Mouse (Mus musculus): ENCODE results near the gene Drc3.
"Not testable (repeated sequence)": the region's sequence is repeated elsewhere in the genome, so short reads cannot be mapped to it uniquely, and the experiment has no call there.

Gene Drc3

DNA sequence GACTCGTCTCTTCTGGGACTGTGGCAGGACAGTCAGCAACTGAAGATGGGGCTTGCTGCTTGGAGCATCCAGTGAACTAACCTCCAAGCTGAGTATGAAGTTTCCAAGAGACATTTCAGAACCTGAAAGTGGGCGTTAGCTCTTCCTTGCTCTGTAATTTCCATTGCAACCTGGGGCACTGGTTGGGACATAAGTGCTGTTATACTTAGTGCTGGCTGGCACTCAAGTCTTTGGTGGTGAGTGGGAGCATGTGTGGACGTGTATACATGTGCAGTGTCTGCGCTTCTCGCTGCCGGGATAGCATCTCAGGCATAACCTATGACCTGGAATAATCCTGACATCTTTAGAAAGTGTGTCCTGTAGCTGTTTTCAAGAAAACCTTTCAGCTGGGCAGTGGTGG, 38.2 kb downstream of the Drc3 start:
- no peak for DNase-seq (ENCODE audit: low spot score in 2 of 2)

DNA sequence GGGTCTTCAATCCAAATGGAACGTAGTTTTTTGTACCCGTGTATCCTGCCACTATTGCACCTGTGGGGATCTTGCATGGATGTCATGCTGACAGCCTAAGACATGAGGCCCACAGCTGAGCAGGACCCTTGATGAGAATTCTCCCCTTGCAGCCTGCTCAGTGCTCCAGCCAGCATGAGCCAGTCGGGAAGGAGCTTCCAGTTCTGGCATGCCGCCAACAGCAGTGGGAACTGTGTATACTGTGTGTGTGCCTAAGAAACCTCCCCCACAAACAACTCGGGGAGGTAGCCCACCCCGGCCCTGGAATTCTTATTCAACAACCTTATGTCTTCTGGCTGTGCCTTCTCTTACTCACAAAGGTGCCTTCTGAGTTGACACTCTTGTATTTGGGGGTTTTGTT, 43.4 kb downstream of the Drc3 start:
- DNase-seq (ENCODE audit: low spot score in 2 of 2): no peak

DNA sequence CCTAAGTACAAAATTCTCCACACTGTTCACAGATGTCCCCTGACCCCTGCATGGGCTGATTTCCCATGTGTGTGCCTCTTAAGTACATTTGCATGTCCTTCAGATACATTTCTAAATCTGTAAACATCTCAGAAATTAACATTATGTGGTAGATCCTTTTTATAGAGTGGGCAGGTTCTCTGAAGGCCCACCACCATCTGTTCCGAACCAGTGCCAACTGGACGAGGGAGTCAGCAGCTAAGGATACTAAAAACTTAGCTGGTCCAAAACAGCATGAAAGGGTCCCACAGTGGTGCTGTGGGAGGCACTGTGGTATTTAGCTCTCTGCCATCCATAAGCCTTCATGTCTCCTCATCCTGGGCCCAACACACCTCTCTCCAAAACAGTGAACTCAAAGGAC, 44.0 kb downstream of the Drc3 start:
- DNase-seq (ENCODE audit: low spot score in 2 of 2): no peak

DNA sequence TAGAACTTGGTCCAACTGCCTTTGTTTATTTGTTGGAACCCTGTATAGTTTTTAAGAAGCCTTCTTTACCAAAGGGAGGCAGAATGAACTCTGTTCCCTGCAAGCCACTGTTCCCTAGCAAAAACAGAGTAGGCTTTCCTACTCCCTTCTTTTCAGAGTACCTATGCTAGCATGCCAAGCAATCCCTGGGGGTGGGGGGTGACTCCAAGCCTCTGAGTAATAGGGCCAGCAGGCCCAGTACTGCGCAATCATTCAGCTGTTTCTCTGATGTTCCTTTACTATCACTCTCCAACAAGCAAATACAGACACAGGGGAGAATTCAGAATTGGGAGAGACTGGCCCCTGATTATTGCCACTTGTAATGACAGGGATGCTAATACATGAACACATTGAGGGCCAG, 53.5 kb downstream of the Drc3 start:
- DNase-seq (ENCODE audit: low spot score in 2 of 2): no peak

DNA sequence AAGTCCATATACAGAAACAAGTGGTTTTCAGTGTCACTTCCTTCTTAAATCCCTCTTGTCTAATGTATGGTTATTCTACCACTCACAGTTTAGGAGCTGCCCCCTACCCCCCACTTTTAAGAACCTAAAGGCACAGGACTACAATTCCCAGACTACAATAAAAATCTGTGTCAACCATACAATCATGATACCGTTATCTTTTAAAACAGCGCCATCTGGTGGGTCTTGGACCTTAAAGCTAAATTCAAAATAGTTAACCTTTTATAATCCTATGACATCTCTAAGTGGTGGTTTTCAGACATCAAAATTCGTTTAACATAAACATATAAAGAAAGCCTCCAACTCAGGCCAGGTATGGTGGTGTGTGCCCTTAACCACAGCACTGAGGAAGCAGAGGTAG, 59.0 kb downstream of the Drc3 start:
- DNase-seq (ENCODE audit: low spot score in 2 of 2): peak; percentile 22 to 64

DNA sequence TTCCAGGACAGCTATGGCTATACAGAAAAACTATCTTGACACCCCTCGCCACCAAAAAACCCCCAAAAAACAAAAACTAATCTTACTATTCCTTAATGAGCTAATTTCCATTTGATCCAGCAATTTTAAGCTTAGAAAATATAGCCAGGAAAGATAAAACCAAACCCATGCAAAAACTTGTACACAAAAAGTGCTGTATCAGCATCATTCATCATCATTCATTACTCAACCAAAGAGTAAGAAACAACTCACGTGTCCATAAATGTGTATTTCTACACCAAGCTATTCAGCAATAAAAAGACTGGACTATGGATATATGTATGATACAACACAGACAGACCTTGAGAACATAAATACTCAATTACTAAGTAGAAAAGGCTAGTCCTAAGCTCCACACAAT, 59.8 kb downstream of the Drc3 start:
- no peak for DNase-seq (ENCODE audit: low spot score in 2 of 2)

DNA sequence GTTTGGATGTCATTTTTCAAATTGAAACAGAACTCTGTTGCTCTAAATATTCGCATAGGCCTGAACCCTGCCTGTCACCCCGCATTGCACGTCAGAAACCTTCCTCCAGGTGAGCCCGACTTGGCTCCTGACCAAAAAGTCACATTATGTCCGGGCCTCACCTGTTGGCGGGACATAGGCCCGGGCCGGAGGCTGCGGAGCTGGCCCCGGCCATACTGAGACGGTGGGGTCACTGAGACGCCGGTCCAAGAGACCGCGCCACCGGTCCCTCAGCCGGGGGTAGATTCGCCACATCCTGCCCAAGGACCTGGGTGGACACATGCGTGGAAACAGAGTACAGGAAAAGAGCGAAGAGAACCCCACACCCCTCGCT, 63.4 kb downstream of the Drc3 start:
- no peak for DNase-seq (ENCODE audit: low spot score in 2 of 2)

DNA sequence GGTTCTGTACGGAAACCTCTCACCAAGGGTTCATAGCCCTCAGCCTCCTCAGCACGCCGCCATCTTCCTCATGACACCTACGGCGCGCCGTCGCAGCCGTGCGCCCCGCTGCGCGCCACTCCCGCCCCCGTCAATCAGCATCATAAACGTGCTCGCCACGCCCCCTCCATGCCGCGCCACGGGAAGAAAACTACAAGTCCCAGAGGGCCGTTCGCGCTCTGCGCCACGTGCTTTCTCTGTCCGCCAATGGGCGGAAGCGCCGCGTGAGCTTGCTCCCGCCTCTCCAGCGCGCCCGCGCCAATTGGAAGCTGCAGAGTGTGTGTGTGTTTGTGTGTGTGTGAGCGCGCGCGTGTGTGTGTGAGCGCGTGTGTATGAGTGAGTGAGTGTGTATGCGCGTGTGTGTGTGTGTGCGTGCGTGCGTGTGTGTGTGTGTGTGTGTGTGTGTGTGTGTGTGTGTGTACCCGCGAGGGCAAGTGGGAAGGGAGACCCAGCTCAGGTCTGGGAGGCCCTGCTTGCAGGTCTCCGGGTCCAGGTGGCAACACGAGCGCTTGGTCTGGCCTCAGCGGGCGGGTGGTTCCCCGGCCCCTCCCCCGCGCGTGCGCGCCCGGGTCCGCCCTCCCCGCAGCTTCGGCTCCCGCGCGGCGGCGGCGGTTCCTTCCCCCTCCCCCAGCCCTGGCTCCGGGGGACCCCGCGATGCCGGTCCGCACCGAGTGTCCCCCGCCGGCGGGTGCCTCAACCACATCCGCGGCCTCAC, 64.0 kb downstream of the Drc3 start, which contains the start of gene Gid4:
Gid4 (plus strand) TSS at position 183 of the 754 bp plus-strand sequence.
- DNase-seq (ENCODE audit: low spot score in 2 of 2): peak; percentile 98 to 99

DNA sequence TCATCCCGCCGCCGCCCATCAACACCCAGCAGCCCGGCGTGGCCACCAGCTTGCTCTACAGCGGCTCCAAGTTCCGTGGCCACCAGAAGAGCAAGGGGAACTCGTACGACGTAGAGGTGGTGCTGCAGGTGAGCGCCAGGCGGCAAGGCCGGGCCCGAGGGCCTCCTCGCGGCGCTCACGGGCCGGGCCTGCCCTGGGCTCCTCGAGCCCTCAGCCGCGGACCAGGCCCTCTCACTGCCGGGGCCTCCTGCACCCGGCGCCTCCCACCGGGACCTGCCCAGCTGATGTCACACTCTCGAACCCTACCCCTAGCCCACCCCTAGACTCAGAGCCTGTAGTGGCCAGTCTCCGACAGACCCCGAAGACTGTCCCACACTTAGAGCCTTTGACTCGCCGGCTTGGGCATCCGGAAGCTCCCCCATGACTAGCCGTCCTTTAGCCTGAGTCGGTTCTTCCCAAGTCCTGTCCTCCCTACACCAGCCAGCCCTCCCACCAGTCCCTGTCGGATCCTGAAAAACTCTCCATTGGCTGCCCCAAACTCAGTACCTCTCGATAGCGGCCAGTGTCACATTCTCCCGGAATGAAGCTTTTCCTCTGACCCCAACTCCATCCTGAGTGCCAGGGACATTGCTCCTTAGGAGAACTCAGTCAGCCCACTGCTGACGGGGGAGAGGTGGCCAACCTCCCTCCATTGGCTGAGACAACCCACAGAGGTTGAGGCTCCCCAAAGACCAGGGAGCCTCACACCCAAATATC, 64.8 kb downstream of the Drc3 start, which contains the start of gene Atpaf2:
Atpaf2 (minus strand) TSS at position 741 of the 756 bp plus-strand sequence.
- DNase-seq (ENCODE audit: low spot score in 2 of 2): no peak

DNA sequence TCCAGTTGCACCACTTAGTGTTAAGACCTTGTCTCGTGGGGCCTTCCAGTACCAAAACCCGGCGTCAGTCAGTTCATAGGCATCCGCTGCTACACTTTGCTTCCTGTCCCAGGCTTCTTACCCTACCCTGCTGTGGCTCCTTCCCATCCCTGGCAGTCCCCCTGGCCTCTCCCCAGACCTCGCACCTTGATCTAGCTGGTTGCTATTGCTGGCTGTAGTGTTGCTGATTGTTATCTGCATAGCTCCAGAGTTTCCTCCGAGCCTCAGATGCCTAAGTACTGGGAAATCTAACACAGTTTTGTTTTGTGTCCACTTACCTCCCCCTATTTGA, 65.3 kb downstream of the Drc3 start:
- DNase-seq (ENCODE audit: low spot score in 2 of 2): peak in 1 of 2 experiments; percentile 8

DNA sequence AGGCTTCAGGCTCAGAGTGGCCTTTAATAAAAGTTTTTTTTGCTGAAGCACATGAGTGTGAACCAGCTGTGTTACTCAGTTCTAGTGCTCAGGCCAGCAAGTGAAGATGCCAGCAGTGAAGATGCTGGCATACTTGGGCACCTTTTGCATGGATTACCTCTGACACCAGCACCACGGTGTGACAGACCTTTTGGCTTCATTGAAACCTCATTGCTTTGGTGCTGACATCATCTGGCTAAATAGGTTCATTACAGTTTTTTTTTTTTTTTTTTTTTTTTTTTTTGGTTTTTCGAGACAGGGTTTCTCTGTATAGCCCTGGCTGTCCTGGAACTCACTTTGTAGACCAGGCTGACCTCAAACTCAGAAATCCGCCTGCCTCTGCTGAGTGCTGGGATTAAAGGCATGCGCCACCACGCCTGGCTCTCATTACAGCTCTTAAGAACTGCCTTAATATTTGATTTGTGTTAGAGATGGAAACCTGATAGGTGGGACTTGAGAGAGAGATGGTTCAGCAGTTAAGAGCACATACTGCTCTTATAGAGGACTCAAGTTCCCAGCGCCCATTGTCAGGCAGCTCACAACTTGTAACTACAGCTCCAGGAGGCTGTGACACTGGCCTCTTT, 69.0 kb downstream of the Drc3 start:
- DNase-seq (ENCODE audit: low spot score in 2 of 2): peak in 1 of 2 experiments; percentile 6

DNA sequence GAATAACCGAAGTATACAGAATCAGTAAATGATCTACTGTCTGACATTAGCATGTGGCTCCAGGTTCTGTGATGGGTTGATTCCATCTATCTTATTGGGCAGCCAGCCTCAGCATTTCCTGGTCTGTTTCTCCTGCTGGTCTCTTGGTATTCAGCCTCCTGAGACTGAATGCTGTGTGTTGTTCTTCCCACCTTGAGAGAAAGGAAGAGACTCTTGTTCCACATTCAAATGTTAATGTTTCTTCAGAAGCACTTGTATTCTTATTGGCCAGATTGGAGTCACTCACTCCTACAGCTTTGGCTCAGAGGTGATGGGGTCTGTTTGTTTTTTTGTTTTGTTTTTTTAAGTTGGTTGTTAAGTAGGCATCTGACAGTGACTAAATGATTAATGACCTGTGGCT, 69.9 kb downstream of the Drc3 start:
- DNase-seq (ENCODE audit: low spot score in 2 of 2): no peak

DNA sequence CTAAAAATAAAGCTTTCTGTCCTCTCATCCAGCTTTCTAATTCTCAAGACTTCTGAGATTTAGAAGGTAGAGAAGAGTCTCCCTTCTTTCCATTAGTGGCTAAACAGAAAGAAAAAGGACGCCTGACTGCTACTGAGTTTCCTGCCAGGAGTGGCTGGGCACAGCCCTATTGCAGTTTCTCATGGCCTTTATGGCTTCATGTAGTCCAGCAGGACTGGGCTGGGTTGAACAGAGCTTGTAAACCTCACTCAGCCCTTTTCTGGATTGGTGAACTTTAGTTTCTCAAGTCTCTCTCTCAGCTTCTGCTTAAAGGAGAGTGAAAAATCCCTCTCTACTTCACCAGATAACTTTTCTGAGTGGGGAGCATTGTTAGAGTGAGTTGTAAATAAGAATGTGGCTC, 73.3 kb downstream of the Drc3 start:
- no peak for DNase-seq (ENCODE audit: low spot score in 2 of 2)

DNA sequence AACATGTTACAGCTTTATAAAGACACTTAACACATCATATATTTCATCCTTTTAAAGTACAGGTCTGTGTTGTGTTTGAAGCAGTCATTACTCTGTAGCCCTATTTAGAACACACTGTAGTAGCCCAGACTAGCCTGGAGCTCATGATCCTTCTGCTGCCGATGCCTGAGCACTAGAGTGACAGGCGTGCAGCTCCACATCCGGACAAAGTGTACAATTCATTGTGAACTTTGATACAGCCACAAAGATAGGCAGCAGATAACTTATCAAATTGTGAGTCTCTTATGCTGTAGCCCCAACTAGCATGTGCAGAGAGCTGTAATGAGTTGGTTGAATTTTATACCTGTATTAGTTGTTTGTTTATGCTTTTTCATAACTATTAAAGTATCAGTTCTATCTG, 74.5 kb downstream of the Drc3 start:
- DNase-seq (ENCODE audit: low spot score in 2 of 2): no peak

DNA sequence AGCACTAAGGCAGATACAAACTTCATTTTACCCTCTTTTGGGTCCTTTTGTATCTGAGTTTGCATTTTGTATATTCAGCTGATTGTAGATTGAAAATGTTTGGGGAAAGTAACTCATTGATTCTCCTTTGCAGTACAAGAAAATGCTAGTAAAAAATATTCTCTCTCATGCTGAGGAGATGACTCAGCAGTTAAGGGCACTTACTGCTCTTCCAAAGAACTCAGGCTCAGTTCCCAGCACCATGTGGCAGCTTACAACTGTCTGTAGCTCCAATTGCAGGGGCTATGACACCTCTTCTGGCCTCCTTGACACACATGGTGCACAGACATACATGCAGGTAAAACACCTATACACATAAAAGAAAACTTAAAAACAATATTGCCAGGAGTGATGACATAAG, 80.4 kb downstream of the Drc3 start:
- DNase-seq (ENCODE audit: low spot score in 2 of 2): no peak

DNA sequence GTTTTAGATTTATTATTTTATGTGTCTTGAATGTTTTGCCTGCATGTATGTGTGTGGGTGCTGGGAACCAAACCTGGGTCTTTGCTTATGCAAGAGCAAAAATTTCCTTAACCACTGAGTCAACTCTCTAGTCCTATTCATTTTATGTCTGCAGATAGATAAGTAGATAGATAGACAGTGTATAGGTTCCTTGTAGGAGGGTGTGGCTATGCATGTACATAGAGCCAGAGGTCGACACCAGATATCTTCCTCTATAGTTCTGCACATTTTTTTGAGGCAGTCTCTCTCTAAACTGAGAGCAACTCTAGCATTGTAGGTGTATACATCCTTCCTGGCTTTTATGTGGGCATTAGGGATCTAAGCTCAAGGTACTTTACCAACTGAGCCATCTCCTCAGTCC, 82.0 kb downstream of the Drc3 start:
- no peak for DNase-seq (ENCODE audit: low spot score in 2 of 2)

DNA sequence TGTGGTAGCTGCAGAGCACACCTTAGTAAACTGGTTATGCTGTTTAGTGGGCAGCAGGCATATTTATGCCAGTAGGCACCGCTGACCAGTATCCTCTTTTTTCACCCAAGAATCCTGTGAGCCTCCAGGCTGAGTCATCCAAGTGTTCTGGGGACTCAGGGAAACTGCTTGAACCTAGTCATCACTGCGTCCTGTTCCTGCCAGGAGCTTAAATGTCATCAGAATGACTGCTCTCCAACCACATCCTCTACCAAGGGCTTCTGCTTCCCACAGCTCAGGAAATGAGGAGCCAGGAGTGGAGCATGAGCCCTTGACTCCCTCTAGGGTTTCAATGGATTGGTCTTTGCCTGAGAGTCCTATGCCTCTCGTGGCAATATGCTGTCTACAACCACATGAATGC, 83.5 kb downstream of the Drc3 start:
- no peak for DNase-seq (ENCODE audit: low spot score in 2 of 2)

DNA sequence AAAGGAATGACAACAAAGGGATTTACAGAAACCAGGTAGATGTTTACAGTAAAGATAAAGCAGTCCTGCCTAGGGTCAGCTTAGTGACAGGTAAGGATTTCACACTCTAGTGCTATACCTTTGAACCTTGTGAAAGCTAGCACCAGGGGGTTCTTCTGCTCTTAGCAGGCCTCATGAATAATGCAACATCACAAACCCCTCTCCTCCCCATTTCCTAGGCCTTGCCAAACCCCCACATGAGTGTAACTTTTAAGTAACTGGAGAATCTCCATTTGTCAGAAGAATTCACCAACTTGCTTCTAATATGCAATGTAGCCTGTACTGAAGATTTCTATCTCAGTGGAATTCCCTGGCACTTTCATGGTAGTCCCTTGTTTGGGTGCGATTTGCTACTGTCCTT, 86.5 kb downstream of the Drc3 start:
- not testable (repeated sequence) for DNase-seq (ENCODE audit: low spot score in 2 of 2)

DNA sequence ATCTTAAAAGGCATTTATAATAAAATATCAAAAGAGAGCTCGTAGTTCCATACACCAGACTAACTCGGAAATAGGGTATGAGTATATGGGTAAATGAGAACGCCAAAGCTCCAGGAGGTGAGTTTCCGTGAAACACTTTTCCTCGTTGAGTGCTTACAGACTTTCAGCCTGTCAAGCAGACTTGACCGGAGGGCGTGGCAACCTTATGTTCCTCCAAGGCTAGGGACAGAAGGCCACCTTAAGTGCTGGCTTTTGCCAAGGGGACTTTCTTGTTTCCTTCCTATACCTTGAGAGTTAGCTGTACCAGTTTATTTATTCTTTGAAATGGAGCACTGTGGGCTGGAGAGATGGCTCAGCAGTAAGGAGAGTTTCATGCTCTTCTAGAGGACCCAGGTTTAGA, 87.0 kb downstream of the Drc3 start:
- no peak for DNase-seq (ENCODE audit: low spot score in 2 of 2)

DNA sequence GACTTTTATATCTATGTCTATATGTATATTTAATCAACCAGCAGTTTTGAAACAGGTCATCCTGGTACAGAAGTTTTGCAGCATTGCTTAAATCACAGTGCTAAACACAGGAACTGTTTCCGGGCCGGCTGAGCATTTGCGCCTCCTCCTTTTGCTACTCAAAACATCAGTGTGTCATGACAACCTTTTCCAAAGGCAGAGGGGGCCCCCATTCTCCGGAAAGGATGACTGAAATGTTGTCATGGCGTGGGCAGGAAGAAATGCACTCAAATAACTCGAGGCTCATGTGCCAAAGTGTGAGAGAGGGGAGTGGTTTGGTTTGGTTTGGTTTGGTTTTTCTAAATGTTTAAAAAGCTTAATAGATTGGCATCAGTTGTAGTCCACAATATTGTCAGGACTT, 89.8 kb downstream of the Drc3 start:
- DNase-seq (ENCODE audit: low spot score in 2 of 2): no peak

All from spleen, postnatal 36 days (tissue).